Mouse (Mus musculus): ENCODE results near the gene Mospd3.

The Mospd3 gene

DNA sequence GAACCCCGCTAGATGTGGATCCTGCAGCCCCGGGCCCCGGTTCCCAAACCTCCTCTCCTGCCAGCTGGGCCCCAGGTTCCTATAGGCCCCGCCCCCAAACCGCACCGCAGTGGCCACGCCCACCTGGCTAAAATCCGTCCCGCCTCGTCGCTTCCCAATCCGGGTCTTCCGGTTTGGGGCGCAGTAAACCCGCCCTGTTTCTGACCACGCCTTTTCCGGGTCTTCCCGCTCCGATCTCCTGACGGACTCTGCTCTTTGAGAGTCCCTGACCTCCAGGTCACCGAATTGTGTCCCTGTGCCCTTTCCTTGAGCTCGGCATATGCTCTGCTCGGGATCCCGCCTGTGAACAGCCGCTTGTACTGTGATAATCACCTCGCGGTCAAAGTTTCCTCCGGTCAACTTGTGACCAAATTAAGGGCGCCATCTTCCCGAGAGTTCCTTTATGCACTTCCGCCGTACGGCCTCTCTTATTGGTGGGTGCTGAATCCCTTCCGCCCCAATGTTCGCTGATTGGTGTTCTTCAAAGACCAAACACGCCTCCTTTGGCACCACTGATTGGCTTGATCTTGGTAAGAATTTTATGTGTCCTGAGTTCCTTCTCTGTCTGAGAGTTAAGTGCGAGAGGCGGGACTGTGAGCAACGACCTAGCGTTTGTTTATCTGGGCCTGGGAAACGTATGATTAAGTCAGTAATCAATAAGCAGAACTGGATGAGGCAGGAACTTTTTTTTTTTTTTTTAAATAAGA lies at the start of gene Mospd3:
Gene Mospd3, minus strand, starts transcription at position 440 of the 746 bp plus-strand sequence.
- DNase-seq (ENCODE audit: low spot score in 2 of 2), result peak; percentile 97 to 98

DNA sequence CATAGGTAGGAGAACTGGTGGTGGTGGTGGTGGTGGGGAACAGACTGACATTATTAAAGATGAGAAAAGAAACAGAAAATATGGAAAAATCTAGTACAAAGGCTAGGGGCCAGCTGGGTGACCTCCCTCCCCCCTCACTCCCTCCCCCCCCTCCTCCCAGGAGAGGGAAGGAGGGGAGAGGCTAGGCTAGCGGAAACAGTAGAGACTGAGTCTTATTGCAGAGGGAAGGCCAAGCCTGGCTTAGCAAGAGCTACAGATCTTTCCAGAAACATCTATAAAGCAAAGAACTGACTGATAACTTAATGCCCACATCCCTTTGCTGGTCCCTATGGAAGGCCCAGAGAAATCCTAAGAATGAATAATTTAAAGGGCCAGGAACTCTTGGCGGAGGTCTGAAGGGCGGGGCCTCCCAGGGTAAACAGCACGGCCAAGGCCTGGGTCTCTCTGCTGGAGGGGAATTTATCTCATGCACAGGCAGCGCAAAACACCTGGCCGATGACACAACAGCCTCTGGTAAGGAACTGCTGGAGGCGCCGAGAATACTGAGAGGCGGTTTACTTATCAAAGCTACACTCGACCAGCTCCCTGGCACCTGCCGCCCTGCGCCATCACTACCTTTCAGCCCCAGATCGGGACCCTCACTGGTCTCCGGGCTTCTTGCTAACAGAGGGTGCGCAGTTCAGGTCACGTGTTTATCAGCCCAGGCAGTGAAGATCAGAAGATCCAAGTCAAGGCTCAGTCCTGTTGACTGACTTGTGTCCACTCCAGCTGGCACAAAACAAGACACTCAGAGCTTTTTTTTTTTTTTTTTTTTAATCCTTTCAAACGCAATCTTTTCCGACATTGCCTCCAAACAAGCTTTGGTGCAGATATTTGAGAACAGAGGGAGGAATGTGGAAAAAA lies 49.1 kb upstream of the Mospd3 start:
- peak in 1 of 2 experiments; percentile 45 for DNase-seq (ENCODE audit: low spot score in 2 of 2)

DNA sequence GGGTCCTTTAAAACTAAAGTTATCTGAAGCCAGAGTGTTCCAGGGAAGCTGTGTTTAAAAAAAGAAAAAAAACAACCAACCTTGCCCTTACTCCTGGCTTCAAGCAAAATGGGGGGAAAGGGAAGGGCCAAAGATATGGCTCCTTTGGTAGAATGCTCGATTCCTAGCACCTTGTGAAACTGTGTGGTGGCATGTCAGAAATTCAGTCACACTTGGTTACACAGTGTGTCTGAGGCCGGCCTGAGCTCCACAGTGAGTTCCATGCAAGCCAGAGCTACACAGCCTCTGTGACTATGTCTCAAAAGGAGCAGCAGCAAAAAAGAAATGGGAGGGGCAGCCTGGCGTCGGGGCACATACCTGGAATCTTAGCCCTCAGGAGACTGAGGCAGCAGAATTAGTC lies 48.4 kb upstream of the Mospd3 start:
- no peak for DNase-seq (ENCODE audit: low spot score in 2 of 2)

DNA sequence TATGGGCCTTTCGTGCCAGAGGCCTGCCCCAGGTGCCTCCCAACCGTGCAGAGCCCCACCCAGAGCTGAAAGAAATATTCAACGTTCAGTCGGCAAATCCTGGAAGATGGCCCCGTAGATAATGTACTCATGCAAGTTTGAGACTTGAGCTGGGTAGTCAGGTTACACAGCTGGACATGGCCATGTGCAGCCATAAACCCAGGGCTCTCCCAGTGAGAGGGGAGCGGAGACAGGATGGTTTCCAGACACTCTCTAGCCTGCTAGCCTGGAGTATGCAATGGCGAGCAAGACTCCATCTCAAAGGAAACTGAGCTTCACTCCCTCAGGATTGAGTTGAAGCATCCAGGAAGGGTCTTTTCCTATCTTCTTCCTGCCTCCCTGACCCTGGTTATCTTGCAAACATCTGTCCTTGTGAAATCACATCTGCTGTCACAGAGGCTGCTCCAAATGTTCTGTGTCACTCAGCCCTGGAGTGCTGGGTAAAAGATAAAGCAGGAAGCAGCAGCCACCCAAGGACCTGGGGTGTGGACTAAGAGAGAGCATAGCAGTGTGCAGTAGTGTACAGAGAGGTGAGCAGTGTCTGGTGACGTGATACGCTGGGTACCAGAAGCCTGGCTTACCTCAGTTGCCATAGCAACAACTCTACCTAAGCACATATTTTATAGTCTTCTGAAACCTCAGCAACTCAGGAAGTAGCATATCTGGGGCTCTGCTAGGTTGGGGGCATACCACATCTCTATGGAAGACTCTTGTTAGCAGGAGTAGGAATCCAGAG lies 47.2 kb upstream of the Mospd3 start:
- DNase-seq (ENCODE audit: low spot score in 2 of 2), result no peak

DNA sequence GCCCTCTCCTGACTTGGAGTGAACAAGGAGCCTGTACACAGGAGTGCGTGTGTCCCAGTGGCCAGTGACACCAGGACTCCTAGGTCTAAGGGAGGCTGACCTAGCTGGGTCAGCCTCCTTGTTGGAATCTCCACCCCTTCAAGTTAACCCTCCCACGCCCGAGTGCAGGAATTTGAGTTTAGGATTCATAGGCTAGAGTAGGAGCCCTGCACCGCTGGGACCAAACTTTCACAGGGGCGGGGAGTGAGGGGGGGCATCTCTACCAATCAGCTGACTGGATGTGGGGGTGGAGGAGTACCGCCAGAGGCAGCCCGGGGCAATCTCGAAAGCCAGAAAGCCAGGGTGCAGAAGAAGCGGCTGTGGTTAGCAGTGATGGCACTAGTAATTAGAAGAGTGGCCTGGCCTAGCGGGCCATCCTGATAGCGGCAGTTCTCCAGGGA lies 44.8 kb upstream of the Mospd3 start, which contains the start of gene Irs3:
Gene Irs3, minus strand, starts transcription at position 63 of the 440 bp plus-strand sequence.
- DNase-seq (ENCODE audit: low spot score in 2 of 2), result peak; percentile 52

DNA sequence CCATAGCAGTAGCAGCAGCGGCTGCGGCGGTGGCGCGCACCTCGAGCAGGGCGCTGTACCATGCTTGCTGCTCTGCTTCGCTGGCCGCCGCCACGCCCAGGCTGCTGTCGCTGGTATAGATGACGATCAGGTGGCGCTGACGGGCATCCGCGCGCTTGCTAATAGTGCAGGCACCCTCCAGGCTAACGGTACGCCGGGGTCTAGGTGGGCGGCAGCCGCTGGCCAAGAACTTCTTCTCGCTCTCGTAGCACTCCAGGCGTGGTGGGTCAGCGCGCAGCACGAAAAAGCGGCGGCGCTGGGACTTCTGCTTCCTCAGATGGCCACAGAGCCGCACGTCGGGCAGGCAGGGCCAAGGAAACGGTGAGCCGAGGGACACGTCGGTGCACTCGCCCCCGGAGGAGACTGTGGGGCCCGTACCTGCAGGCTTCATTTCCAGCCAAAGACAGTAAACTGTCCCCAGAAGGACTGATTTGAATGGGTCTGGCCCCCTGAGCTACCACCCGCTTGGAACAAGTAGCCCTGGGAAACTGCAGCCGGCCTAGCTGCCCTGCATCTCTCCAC lies 44.3 kb upstream of the Mospd3 start:
- DNase-seq (ENCODE audit: low spot score in 2 of 2), result no peak

- no peak for DNase-seq (ENCODE audit: low spot score in 2 of 2)
Measured at GRCm38 (mm10) chr5:137644484-137644883, 43.6 kb upstream of the Mospd3 start.

DNA sequence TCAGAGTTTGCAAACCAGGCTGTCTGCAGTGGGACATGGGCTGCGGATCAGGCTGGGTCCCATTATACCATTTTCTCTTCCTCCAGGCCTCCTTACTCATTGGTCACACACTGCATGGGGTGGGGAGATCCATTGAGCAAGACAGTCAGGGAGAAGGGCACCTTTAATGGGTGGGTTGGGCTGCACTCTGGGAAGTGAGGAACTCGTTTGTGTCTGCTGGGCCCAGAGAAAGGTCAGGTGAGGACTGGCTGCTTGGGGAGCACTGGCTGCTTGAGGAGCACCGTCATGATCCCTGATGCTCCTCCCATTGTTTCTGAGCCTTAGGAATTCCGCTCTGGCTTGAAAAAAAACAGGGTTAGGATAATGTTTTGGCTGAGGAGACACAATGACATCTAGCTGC lies 42.0 kb upstream of the Mospd3 start:
- DNase-seq (ENCODE audit: low spot score in 2 of 2), result no peak

- DNase-seq (ENCODE audit: low spot score in 2 of 2), result no peak
Measured at GRCm38 (mm10) chr5:137641054-137641453, 40.2 kb upstream of the Mospd3 start, which contains the start of gene Sap25. Gene Sap25 (plus strand): TSS chr5:137641334.

GRCm38 (mm10) chr5:137639472-137639871 lies 38.6 kb upstream of the Mospd3 start:
- no peak for DNase-seq (ENCODE audit: low spot score in 2 of 2)

DNA sequence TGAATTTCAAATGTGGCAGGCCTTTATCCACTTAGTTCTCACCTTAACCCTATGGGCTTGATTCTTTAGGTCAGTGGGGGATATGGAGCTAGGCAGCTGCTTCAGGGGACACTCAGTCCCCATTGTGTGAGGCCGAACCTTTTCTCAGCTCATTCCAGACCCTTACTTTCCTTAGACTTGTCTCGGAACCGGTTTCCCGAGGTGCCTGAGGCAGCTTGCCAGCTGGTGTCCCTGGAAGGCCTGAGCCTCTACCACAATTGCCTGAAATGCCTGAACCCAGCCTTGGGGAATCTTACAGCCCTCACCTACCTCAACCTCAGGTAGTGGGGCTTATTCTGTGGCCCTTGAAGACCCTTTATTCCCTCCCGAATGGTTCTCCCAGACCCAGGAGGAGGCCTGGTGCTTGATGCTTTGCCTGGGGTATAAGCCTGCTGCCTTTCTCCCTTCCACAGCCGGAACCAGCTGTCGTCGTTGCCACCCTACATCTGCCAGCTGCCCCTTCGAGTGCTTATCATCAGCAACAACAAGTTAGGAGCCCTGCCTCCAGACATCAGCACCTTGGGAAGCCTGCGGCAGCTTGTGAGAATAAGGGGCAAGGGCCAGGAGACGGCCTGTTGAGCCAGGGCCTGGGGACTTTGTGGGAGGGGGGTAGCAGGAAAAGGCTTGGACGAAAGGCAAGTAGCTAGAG lies 32.7 kb upstream of the Mospd3 start:
- no peak for DNase-seq (ENCODE audit: low spot score in 2 of 2)

- no peak for DNase-seq (ENCODE audit: low spot score in 2 of 2)
Measured at GRCm38 (mm10) chr5:137631591-137631990, 30.7 kb upstream of the Mospd3 start.

- DNase-seq (ENCODE audit: low spot score in 2 of 2), result peak in 1 of 2 experiments; percentile 58
Measured at GRCm38 (mm10) chr5:137631171-137631570, 30.3 kb upstream of the Mospd3 start.

DNA sequence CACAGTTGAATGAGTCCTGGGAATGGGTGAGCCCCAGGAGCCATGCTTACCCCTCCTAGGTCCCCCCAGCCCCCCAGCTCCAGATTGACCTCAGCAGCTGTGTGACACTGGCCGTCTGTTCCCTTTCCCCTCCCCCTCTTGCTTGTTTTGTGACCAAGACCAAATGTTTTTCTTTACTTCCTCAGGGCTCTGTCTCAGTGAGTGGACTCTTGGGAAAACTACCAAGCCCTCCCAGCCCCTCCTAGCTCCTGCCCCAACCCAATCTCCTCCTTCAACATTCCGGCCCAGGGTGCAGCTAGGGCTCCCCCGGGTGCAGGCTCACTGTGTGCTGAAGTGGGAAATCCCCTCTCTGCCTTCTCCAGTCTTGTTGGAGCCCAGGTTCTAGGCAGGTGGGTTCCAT lies 29.7 kb upstream of the Mospd3 start:
- DNase-seq (ENCODE audit: low spot score in 2 of 2), result peak; percentile 60 to 73

DNA sequence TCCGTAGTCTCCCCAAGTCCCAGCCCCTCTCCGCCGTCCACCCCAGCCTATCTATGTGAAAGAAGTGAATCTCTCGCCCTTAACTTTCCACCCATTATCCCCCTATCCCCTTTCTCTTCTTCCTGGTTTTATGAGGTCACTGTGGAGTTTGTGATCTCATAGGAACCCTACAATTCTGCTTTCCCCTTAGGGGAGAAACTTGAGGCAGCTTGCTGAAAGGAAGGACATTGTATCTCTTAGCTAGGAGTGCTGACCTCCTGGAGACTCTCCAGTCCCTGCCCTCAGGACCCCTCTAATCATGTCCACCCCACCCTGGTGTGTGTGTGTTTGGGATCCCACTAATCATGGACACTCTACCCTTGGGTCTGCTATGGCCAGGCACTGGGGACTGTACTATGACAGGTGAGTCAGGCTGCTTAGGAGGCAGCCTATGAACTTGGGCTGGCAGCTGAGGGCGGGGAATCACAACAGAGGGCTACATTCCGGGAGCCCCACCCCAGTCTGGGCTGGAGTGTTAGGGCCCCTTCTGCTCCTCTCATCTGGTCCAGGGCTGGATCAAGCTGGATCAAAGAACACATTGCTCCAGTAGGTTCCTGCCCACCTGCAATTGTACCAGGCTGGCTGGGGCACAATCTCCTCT lies 29.2 kb upstream of the Mospd3 start:
- no peak for DNase-seq (ENCODE audit: low spot score in 2 of 2)

DNA sequence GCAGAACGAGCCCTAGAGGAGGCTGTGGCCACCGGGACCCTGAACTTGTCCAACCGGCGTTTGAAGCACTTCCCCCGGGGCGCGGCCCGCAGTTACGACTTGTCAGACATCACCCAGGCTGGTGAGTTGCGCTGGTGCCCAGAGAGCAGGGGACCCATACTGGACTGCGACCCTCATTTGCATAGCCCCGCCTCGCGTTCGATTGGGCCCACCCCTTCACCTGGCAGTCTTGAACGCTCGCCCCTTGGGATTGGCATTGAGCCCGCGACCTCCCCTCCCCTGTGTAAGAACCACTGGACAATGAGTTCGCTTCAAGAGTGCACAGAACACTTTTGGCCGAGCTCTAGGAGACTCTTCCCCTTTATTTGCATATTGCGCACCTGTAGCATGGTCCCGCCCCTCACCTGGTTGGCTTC lies 28.5 kb upstream of the Mospd3 start:
- DNase-seq (ENCODE audit: low spot score in 2 of 2), result no peak

- DNase-seq (ENCODE audit: low spot score in 2 of 2), result peak; percentile 100
Measured at GRCm38 (mm10) chr5:137628498-137629305, 27.8 kb upstream of the Mospd3 start, which contains the start of the genes Fbxo24, Lrch4 and Gm20605. Gene Fbxo24 (minus strand): TSS chr5:137629002. Gene Lrch4 (plus strand): TSS chr5:137629121. Gene Gm20605 (plus strand): TSS chr5:137629175.

DNA sequence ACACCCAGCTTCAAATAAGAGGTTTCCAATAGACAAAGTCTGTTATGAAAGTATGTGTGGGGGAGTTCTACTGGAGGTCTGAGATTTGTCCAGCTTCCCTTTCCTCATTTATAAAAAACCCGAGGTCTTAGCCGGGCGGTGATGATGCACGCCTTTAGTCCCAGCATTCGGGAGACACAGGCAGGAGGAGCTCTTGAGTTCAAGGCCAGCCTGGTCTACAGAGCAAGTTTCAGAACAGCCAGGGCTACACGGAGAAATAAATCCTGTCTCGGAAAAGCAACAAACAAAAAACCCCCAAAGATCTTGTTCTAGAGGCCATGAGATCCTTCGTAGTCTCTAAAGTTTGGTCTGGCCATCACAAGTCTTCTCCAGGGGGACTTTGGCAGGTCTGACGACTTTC lies 27.1 kb upstream of the Mospd3 start:
- peak in 1 of 2 experiments; percentile 51 for DNase-seq (ENCODE audit: low spot score in 2 of 2)

GRCm38 (mm10) chr5:137623937-137624530 lies 23.2 kb upstream of the Mospd3 start:
- DNase-seq (ENCODE audit: low spot score in 2 of 2), result no peak
